Mouse (Mus musculus): Measurements from ENCODE around the gene Nudt14.

DNA sequence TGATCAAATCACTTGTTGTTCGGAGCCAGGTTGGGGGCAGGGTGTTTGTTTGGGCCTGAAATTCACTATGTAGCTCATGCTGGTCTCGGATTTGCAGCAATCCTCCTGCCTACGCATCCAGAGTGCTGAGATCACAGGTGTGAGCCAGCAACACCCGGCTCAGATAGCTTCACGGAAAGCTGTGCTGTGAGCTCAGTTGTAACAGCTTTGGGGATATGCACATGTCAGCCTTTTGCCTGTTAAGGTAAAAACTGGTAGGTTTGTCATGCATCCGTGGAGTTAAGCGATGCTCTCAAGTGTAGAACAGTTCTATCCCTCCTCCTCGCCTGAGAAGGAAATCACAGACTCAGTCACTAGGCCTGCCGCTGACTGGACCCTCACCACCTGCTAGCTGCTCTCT lies 41.3 kb downstream of the Nudt14 start:
- TF ChIP-seq CTCF (IDR thresholded peaks at IDR 0.05; ENCODE audit: low read depth) = no peak
- no peak for TF ChIP-seq EP300 (IDR thresholded peaks at IDR 0.05; ENCODE audit: low read depth)
